Mouse (Mus musculus) liver, postnatal 0 days (tissue): ENCODE results near the gene Rufy1.

Experiments
- CTCF ChIP-seq: sonication (generic); IDR thresholded peaks from 2 replicates; pipeline ENCODE4 v1.5.1; 2016; ENCODE audit warnings: antibody characterized with exemption, low read depth
- EP300 ChIP-seq: IDR thresholded peaks from 2 replicates; pipeline ENCODE4 v1.6.1; 2016; ENCODE audit warnings: antibody characterized with exemption, low read depth, mild to moderate bottlenecking

- peak; percentile 84 for TF ChIP-seq EP300
- TF ChIP-seq CTCF, result no peak
Observed at GRCm38 (mm10) chr11:50376911-50377891, 53.7 kb downstream of the Rufy1 start, which contains the start of gene Hnrnph1.
